ENCODE assay signal across 9 mouse cellular contexts in genomic region chrX:144689119-144689858, GRCm38 (mm10). TPM values are rescaled to one million over a fixed set of nuclear protein-coding genes. Genes with fewer than 3 reads are reported as not detected.
DNase-seq lines count a peak whose midpoint lies in the region; ATAC-seq and TF ChIP-seq lines count a peak whose summit lies in the region.
"Had no signal": no experiment of that assay in that cellular context is flagged by ENCODE, and none has a peak within 500 bp of the region (broad histone marks: within the 10 kb centered on the region; RNA-seq: fewer than 3 reads in every experiment).

No protein-coding gene starts in this region.

- H3K36me3 ChIP-seq in heart, embryonic 11.5 days (ENCODE audit: control insufficient read depth, insufficient read depth, low read length) = no peaks in the 10 kb centered on the region
- H3K36me3 ChIP-seq in testis, adult 2 months (ENCODE audit: control insufficient read depth, insufficient read depth, low read length) = no peaks in the 10 kb centered on the region
- no peaks in the 10 kb centered on the region for H3K36me3 ChIP-seq in intestine, embryonic 14.5 days (ENCODE audit: control insufficient read depth, insufficient read depth, low read length)
- no peaks in the 10 kb centered on the region for H3K36me3 ChIP-seq in midbrain, embryonic 14.5 days (ENCODE audit: control insufficient read depth, insufficient read depth, low read length)

- DNase-seq in heart, adult 18-20 months = no peak
- no peak for DNase-seq in testis, postnatal 14 days (ENCODE audit: low spot score)
- DNase-seq in intestine, embryonic 14.5 days (ENCODE audit: low spot score) = peak; percentile 56
- DNase-seq in midbrain, embryonic 14.5 days = peak; percentile 14
- no peak for DNase-seq in B cell, adult 2 months

- H3K9me3 ChIP-seq in heart, embryonic 11.5 days (replicated peaks; ENCODE audit: control insufficient read depth, low read length) = no peaks in the 10 kb centered on the region
- no peaks in the 10 kb centered on the region for H3K9me3 ChIP-seq in intestine, embryonic 14.5 days (ENCODE audit: control insufficient read depth, low read length)
- H3K9me3 ChIP-seq in midbrain, embryonic 14.5 days (ENCODE audit: control insufficient read depth, low read length) = no peaks in the 10 kb centered on the region

- peak overlapping the region; percentile 50 for H3K4me3 ChIP-seq in heart, embryonic 11.5 days (ENCODE audit: low read depth, low read length)
- peak overlapping the region; percentile 50 for H3K4me3 ChIP-seq in testis, adult 2 months (ENCODE audit: control insufficient read depth, low read depth, low read length)
- peak overlapping the region; percentile 38 for H3K4me3 ChIP-seq in intestine, embryonic 14.5 days (ENCODE audit: low read depth, low read length)
- peak overlapping the region; percentile 43 for H3K4me3 ChIP-seq in midbrain, embryonic 14.5 days (replicated peaks; ENCODE audit: low read depth, low read length)

- TF ChIP-seq POLR2A in testis, adult 2 months (IDR thresholded peaks at IDR 0.05; ENCODE audit: control insufficient read depth, low read depth, low read length) = no peak

- H3K4me1 ChIP-seq in heart, embryonic 11.5 days (ENCODE audit: control insufficient read depth, insufficient read depth, low read length) = no peaks in the 10 kb centered on the region
- peaks cover 9% of the 10 kb centered on the region for H3K4me1 ChIP-seq in testis, adult 2 months (ENCODE audit: control insufficient read depth, insufficient read depth, low read length)
- no peaks in the 10 kb centered on the region for H3K4me1 ChIP-seq in intestine, embryonic 14.5 days (replicated peaks; ENCODE audit: control insufficient read depth, insufficient read depth, low read length)
- H3K4me1 ChIP-seq in midbrain, embryonic 14.5 days (ENCODE audit: control insufficient read depth, insufficient read depth, low read length) = no peaks in the 10 kb centered on the region

- H3K9ac ChIP-seq in heart, embryonic 11.5 days (ENCODE audit: low read depth, low read length) = peak overlapping the region; percentile 46; the same call in 1 of the 2 replicates
- peak overlapping the region; percentile 34; the same call in 1 of the 2 replicates for H3K9ac ChIP-seq in intestine, embryonic 14.5 days (ENCODE audit: low read length)
- H3K9ac ChIP-seq in midbrain, embryonic 14.5 days (replicated peaks; ENCODE audit: low read length) = peak overlapping the region; percentile 48

- peaks cover 9% of the 10 kb centered on the region; the same call in 1 of the 2 replicates for H3K27me3 ChIP-seq in heart, embryonic 11.5 days (ENCODE audit: control insufficient read depth, insufficient read depth, low read length)
- H3K27me3 ChIP-seq in testis, adult 2 months (ENCODE audit: control insufficient read depth, insufficient read depth, low read length) = no peaks in the 10 kb centered on the region
- H3K27me3 ChIP-seq in intestine, embryonic 14.5 days (replicated peaks; ENCODE audit: control insufficient read depth, insufficient read depth, low read length) = peaks cover 25% of the 10 kb centered on the region
- no peaks in the 10 kb centered on the region for H3K27me3 ChIP-seq in midbrain, embryonic 14.5 days (ENCODE audit: control insufficient read depth, insufficient read depth, low read length)

- 19% methylated on average over 21 of the region's 21 CpGs for WGBS in heart, embryonic 11.5 days (ENCODE audit: insufficient replicate concordance)
- WGBS in intestine, embryonic 14.5 days = 11% methylated on average over 18 of the region's 21 CpGs
- WGBS in midbrain, embryonic 14.5 days = 19% methylated on average over 21 of the region's 21 CpGs

- H3K27ac ChIP-seq in heart, embryonic 11.5 days (ENCODE audit: low read depth, low read length) = no peak overlapping the region
- no peak overlapping the region for H3K27ac ChIP-seq in testis, adult 2 months (ENCODE audit: control insufficient read depth, insufficient read depth, low read depth, low read length)
- peak overlapping the region; percentile 2; the same call in 1 of the 2 replicates for H3K27ac ChIP-seq in intestine, embryonic 14.5 days (ENCODE audit: low read depth)
- no peak overlapping the region for H3K27ac ChIP-seq in midbrain, embryonic 14.5 days (replicated peaks; ENCODE audit: low read depth, low read length)

- no peak for TF ChIP-seq CTCF in testis, adult 2 months (IDR thresholded peaks at IDR 0.05; ENCODE audit: control insufficient read depth, insufficient read depth, insufficient replicate concordance, low read depth, low read length)

- peak overlapping the region; percentile 65 for H3K4me2 ChIP-seq in heart, embryonic 11.5 days
- H3K4me2 ChIP-seq in intestine, embryonic 14.5 days (ENCODE audit: low read length) = peak overlapping the region; percentile 55
- H3K4me2 ChIP-seq in midbrain, embryonic 14.5 days (ENCODE audit: low read length) = peak overlapping the region; percentile 65

- ATAC-seq in heart, embryonic 11.5 days (replicated peaks; ENCODE audit: insufficient number of reproducible peaks, low FRiP score, low TSS enrichment) = no peak
- ATAC-seq in intestine, embryonic 14.5 days (replicated peaks; ENCODE audit: low FRiP score, low TSS enrichment, low read depth) = peak; percentile 64; the same call in 1 of the 2 replicates
- ATAC-seq in midbrain, embryonic 14.5 days (ENCODE audit: low FRiP score, low TSS enrichment) = peak; percentile 80
- no peak for ATAC-seq in activated CD4-positive, CD25-positive, alpha-beta regulatory T cell, adult 4 months
- ATAC-seq: Patski had no signal

RNA-seq across cellular contexts. Expression of gene Rtl4, which starts 0.6 kb away (rescaled TPM):
- 0.80 and 1.2 TPM in 2 replicates for polyA plus RNA-seq in heart, embryonic 11.5 days (2014; fragmentation: Nextera tagmentation; extraction: Ambion mirVana)
- not detected for total RNA-seq in heart, adult 18-20 months (2021)
- polyA plus RNA-seq in testis, adult 2 months (2012; rRNA removed) = 0.49 and 0.69 TPM in 2 replicates
- 1.1 and 1.3 TPM in 2 replicates for polyA plus RNA-seq in intestine, embryonic 14.5 days (2014; fragmentation: Nextera tagmentation; extraction: Ambion mirVana)
- polyA plus RNA-seq in midbrain, embryonic 14.5 days (2014; fragmentation: Nextera tagmentation; extraction: Ambion mirVana) = 0.75 and 1.1 TPM in 2 replicates
- not detected for polyA plus RNA-seq in activated CD4-positive, CD25-positive, alpha-beta regulatory T cell, adult 4 months (2017; shearing (Covaris generic))
- polyA plus RNA-seq: Patski had no signal

RNA-seq across cellular contexts. Expression of gene Trpc5, which starts 1.3 kb away (rescaled TPM):
- 0.56 and 0.86 TPM in 2 replicates for polyA plus RNA-seq in heart, embryonic 11.5 days (2014; fragmentation: Nextera tagmentation; extraction: Ambion mirVana)
- total RNA-seq in heart, adult 18-20 months (2021) = not detected
- 0.04 and 0.06 TPM in 2 replicates for polyA plus RNA-seq in testis, adult 2 months (2012; rRNA removed)
- polyA plus RNA-seq in intestine, embryonic 14.5 days (2014; fragmentation: Nextera tagmentation; extraction: Ambion mirVana) = 0.51 and 0.69 TPM in 2 replicates
- 1.9 and 2.2 TPM in 2 replicates for polyA plus RNA-seq in midbrain, embryonic 14.5 days (2014; fragmentation: Nextera tagmentation; extraction: Ambion mirVana)
- not detected for polyA plus RNA-seq in activated CD4-positive, CD25-positive, alpha-beta regulatory T cell, adult 4 months (2017; shearing (Covaris generic))
- polyA plus RNA-seq: Patski had no signal

Comparison
In these comparisons a context has a peak if more than half of its experiments do, and no peak if none do; other contexts are left out.
1. ATAC-seq: peak in intestine, embryonic 14.5 days (single experiment) and midbrain, embryonic 14.5 days (single experiment); none in heart, embryonic 11.5 days (single experiment) and activated CD4-positive, CD25-positive, alpha-beta regulatory T cell, adult 4 months (single experiment).
2. DNase-seq: peak in intestine, embryonic 14.5 days (single experiment) and midbrain, embryonic 14.5 days (single experiment); none in heart, adult 18-20 months (0 of 2), testis, postnatal 14 days (single experiment) and B cell, adult 2 months (0 of 2).
3. Peak in every context shown above with its lines, with median percentiles within 50 percentile points of each other: H3K4me2 ChIP-seq, H3K4me3 ChIP-seq and H3K9ac ChIP-seq.